Mouse (Mus musculus) bone marrow macrophage, adult 2 months (primary cell): ENCODE results near the gene St3gal3. TPM values are rescaled to one million over a fixed set of nuclear protein-coding genes. Genes with fewer than 3 reads are reported as not detected.
A peak's percentile ranks its signal among the peaks of the same experiment; 100 is the strongest.

Experiments used
- H3K27ac ChIP-seq: 2 replicates; pipeline ENCODE4 v1.5.1; 2012; ENCODE audit warnings: low read depth, low read length; ENCODE audit not compliant: insufficient read depth
- H3K4me1 ChIP-seq: 2 replicates; pipeline ENCODE4 v1.6.1; 2012; ENCODE audit warnings: low read length; ENCODE audit not compliant: control insufficient read depth, insufficient read depth
- H3K4me3 ChIP-seq: 2 replicates; pipeline ENCODE4 v1.5.1; 2012; ENCODE audit warnings: mild to moderate bottlenecking, low read length, moderate library complexity; ENCODE audit not compliant: insufficient read depth
- CTCF ChIP-seq: IDR thresholded peaks from 2 replicates; pipeline ENCODE4 v1.5.1; 2012; ENCODE audit warnings: low read depth, mild to moderate bottlenecking, low read length, moderate library complexity
- POLR2A ChIP-seq: IDR thresholded peaks from 2 replicates; pipeline ENCODE4 v1.6.1; 2012; ENCODE audit warnings: mild to moderate bottlenecking, low read depth, low read length, borderline replicate concordance
- polyA plus RNA-seq: library from polyadenylated mRNA; stranded (reverse); fragments of >200 nt; gene quantifications from 2 replicates; pipeline ENCODE4 v1.2.4, GENCODE M21; 2012; ENCODE audit not compliant: missing spikeins, insufficient read depth, insufficient read length

Gene St3gal3
- polyA plus RNA-seq, 1 experiment, result 18.6 TPM

GRCm38 (mm10) chr4:117886644-117887043, 248.1 kb downstream of the St3gal3 start:
- TF ChIP-seq POLR2A, result no peak
- TF ChIP-seq CTCF, result no peak
- peaks cover 21% of the 10 kb centered on the region for H3K4me1 ChIP-seq
- H3K4me3 ChIP-seq, result peak overlapping the region; percentile 75
- peak overlapping the region; percentile 89 for H3K27ac ChIP-seq

DNA sequence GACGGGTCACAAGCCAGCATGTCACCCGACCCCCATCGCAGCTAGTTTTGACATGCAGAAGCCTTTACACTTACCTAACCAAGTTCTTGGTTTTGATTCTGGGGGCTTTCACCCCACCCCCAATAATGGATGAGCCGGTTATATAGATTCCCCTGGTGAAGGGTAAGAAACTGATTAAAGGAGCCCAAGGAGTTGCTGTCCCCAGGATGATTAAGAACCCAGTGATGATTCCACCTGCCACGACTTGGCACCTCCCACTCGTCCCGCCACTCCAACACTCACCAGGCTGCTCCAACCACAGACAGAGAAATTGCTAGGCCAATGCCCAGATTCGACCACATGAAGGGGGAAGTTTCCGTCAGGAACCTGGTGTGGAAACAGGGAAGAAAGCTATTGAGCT, 248.7 kb downstream of the St3gal3 start:
- Histone ChIP-seq H3K27ac (peak overlapping the region; percentile 89; the same call in 1 of the 2 replicates), H3K4me1 (peaks cover 21% of the 10 kb centered on the region), H3K4me3 (peak overlapping the region; percentile 75)
- TF ChIP-seq POLR2A (no peak), CTCF (no peak)

DNA sequence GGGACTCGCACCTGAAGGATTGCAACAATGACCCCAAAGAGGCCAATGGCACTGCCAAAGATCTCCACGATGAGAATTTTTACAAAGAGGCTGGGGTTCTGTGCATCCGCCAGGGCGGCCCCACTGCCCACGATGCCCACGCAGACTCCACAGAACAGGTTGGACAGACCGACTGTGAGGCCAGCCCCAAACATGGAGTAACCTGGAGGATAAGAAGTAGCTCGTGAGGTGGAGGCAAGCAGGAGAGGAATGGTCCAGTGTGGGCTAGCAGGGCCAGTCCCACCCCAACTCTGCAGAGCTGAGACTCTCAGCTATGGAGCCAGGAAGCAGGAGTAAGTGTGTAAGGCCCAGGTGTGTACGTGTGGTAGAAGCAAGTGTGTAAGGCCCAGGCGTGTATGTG, 249.6 kb downstream of the St3gal3 start:
- no peak overlapping the region for H3K4me3 ChIP-seq
- H3K27ac ChIP-seq, result no peak overlapping the region
- peaks cover 18% of the 10 kb centered on the region for H3K4me1 ChIP-seq
- TF ChIP-seq POLR2A (no peak), CTCF (no peak)

GRCm38 (mm10) chr4:117884146-117884545, 250.6 kb downstream of the St3gal3 start:
- TF ChIP-seq POLR2A (no peak), CTCF (no peak)

GRCm38 (mm10) chr4:117882701-117883691, 251.7 kb downstream of the St3gal3 start, which contains the start of gene B4galt2:
Gene B4galt2, minus strand, starts transcription at chr4:117883487.
- H3K27ac ChIP-seq, result no peak within 1 kb of the TSS
- H3K4me1 ChIP-seq, result peaks cover 18% of the 10 kb centered on the region
- peak within 1 kb of the TSS; percentile 44 for H3K4me3 ChIP-seq
- TF ChIP-seq CTCF (no peak), POLR2A (no peak)

More at GRCm38 (mm10) chr4:117884146-117884545, 250.6 kb downstream of the St3gal3 start:
- Histone ChIP-seq H3K4me1 (peaks cover 18% of the 10 kb centered on the region), H3K27ac (no peak overlapping the region), H3K4me3 (0 out of 2 replicates have a peak overlapping the region, but pooled peaks have one; percentile 1)

Other genes starting within 250 kb of the St3gal3 start
- 712 and 757 TPM in 2 replicates for gene Atp6v0b, start 247.6 kb downstream of the St3gal3 start, polyA plus RNA-seq
- 4.0 and 5.1 TPM in 2 replicates for gene Dph2, start 242.9 kb downstream of the St3gal3 start, polyA plus RNA-seq
- 77.8 and 95.3 TPM in 2 replicates for gene Ipo13, start 219.9 kb downstream of the St3gal3 start, polyA plus RNA-seq
- not detected in 2 replicates for gene Artn, start 205.2 kb downstream of the St3gal3 start, polyA plus RNA-seq
- 26.0 and 30.9 TPM in 2 replicates for gene Kdm4a, start 45.1 kb upstream of the St3gal3 start, polyA plus RNA-seq
- gene Ptprf, start 156.5 kb upstream of the St3gal3 start, polyA plus RNA-seq, result 0.25 TPM in 1 of 2 replicates, not detected in the other